In the genomic region with DNA sequence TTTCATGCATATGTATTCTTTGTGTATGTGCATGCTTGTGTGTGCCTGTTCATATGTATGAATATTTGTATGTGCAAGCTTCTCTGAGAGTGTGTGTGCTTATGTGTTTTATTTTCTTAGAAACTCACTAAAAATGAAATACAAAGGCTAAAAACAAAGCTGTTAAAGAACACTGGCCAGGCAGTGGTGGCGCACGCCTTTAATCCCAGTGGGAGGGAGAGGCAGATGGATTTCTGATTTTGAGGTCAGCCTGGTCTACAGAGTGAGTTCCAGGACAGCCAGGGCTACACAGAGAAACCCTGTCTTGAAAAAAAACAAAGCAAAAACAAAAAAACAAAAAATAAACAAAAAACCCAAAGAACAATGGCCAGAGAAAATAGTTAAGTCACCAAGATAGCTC, we compare ENCODE assay signal across 19 mouse cellular contexts.
"Had no signal": no experiment of that assay in that cellular context is flagged by ENCODE, and none has a peak within 500 bp of the region (broad histone marks: within the 10 kb centered on the region; RNA-seq: fewer than 3 reads in every experiment).

No protein-coding gene starts in this region.

- DNase-seq: embryo, embryonic 11 days; gastrocnemius, adult 2 months; gastrocnemius, postnatal 10 days; gastrocnemius, postnatal 14 days; gastrocnemius, postnatal 25 days; gastrocnemius, postnatal 36 days; heart, adult 18-20 months; heart, adult 2 months had no signal

- H3K27me3 ChIP-seq: embryonic facial prominence, embryonic 12.5 days; embryonic facial prominence, embryonic 13.5 days; embryonic facial prominence, embryonic 15.5 days; forebrain, embryonic 12.5 days; forebrain, embryonic 13.5 days; forebrain, embryonic 15.5 days had no signal

- H3K4me3 ChIP-seq: embryonic facial prominence, embryonic 10.5 days; embryonic facial prominence, embryonic 12.5 days; embryonic facial prominence, embryonic 13.5 days; embryonic facial prominence, embryonic 15.5 days; erythroblast, embryonic 14.5 days; forebrain, embryonic 10.5 days; forebrain, embryonic 12.5 days; forebrain, embryonic 13.5 days; forebrain, embryonic 15.5 days; gastrocnemius, adult 2 months; heart, adult 2 months had no signal

- H3K9ac ChIP-seq: embryonic facial prominence, embryonic 12.5 days; embryonic facial prominence, embryonic 13.5 days; embryonic facial prominence, embryonic 15.5 days; forebrain, embryonic 12.5 days; forebrain, embryonic 13.5 days; forebrain, embryonic 15.5 days; forebrain, postnatal 0 days had no signal

- H3K9me3 ChIP-seq: embryonic facial prominence, embryonic 10.5 days; embryonic facial prominence, embryonic 13.5 days; embryonic facial prominence, embryonic 15.5 days; forebrain, embryonic 15.5 days had no signal

- H3K4me1 ChIP-seq: embryonic facial prominence, embryonic 10.5 days; embryonic facial prominence, embryonic 12.5 days; embryonic facial prominence, embryonic 15.5 days; forebrain, embryonic 12.5 days; forebrain, embryonic 13.5 days; forebrain, embryonic 15.5 days had no signal

- H3K4me2 ChIP-seq: embryonic facial prominence, embryonic 12.5 days; embryonic facial prominence, embryonic 13.5 days; embryonic facial prominence, embryonic 15.5 days; forebrain, embryonic 12.5 days; forebrain, embryonic 13.5 days; forebrain, embryonic 15.5 days had no signal

- H3K36me3 ChIP-seq: embryonic facial prominence, embryonic 10.5 days; embryonic facial prominence, embryonic 12.5 days; embryonic facial prominence, embryonic 13.5 days; embryonic facial prominence, embryonic 15.5 days; forebrain, embryonic 10.5 days; forebrain, embryonic 12.5 days; forebrain, embryonic 15.5 days had no signal

- H3K27ac ChIP-seq: embryonic facial prominence, embryonic 10.5 days; embryonic facial prominence, embryonic 12.5 days; embryonic facial prominence, embryonic 13.5 days; embryonic facial prominence, embryonic 15.5 days; forebrain, embryonic 10.5 days; forebrain, embryonic 12.5 days; forebrain, embryonic 13.5 days; forebrain, embryonic 15.5 days; gastrocnemius, adult 2 months; heart, adult 2 months had no signal

- ATAC-seq: forebrain, embryonic 13.5 days; forebrain, embryonic 14.5 days; forebrain, embryonic 15.5 days had no signal
